Mouse (Mus musculus) urinary bladder, adult 18-20 months (tissue): ENCODE results near the gene Acaca.
"Not testable (repeated sequence)": the region's sequence is repeated elsewhere in the genome, so short reads cannot be mapped to it uniquely, and the experiment has no call there.

Source experiments
- DNase-seq, 2 experiments: peaks; one replicate each; pipeline ENCODE4 v3.0.0; 2022; ENCODE audit warnings: low spot score in 2 of 2, mixed read lengths in 2 of 2

Gene Acaca

DNA sequence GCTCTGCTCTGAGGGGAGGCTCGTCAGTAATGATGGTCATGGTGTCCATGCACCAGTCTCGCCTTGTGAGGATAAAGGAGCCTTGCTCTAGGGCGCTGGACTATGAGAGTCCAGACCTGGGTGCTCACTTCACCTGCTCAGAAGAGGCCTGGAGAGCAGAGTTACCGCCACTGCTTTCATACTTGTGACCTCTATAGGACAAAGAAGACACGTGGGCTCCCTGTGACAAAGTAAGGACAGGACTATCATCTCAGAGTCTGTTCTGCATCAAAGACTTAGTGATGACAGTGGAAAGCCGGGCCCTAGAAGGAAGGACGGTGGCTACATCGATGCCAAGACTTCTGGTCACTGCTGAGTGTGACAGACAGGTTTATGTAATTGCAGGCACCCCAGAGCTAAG lies 261.7 kb downstream of the Acaca start:
- DNase-seq = no peak

DNA sequence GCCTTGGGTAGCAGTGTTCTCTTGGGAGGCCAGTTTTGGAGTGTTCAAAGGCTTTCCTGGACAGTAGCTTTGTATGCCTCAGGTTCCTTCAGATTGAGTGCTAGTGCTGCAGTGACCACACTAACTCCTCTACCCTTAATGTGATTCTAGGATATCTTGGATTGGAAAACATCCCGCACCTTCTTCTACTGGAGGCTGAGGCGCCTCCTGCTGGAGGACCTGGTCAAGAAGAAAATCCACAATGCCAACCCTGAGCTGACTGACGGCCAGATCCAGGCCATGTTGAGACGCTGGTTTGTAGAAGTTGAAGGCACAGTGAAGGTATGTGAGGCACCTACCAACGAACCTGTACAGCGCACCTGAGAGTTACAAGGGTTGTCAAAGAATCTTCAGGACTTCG lies 262.6 kb downstream of the Acaca start:
- DNase-seq = not testable (repeated sequence)

DNA sequence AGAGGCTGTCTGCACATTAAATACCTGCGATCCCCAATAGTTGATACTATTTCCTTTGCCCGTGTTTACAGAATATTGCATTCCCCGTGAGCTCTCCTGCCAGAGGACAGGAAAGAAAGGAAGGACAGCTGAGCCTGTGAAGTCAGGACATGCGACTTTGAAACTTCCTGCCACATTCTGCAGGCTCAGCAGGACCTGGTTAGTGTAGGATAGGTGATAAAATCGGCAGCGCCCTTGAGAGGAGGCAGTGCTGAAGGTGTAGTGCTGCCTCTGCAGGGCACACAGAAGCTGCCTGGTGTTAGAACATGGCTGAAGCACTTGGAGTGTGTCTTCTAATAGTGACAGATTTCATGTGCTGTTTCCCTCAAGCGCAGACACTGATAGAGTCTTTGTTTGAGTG lies 264.1 kb downstream of the Acaca start:
- no peak for DNase-seq

DNA sequence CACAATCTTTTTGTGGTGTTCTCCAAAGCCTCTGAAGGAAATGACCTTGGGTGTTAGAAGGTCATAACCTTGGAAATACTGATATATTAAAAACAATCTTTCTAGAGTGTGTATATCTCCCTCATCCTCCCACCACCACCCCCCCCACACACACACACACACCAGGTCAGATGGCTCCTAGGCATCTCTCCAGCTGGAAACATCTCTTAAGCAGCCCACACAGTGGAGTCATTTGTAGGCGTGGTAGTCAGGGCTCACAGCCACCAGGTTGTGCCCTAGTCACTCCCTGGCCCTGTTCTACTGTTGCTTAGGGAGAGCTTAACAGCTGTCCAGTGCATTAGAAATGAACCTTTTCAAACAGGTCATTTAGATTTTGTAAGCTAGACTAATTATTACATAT lies 265.5 kb downstream of the Acaca start:
- no peak for DNase-seq

DNA sequence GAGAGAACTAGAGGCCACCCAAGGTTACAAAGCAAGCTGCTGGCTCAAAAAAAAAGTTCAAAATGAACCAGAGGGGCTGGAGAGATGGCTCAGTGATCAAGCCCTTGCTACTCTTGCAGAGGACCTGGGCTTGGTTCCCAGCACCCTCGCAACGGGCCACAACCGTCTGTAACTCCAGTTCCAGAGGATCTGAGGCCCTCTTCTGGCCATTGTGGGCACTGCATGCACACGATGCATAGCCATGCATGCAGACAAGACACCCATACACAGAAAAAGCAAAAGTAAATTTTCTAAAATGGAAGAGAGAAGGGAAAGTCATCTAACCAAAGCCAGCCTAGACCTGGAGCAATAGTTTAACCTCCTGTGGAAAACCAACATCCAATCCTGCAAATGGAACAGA lies 277.3 kb downstream of the Acaca start:
- no peak for DNase-seq

DNA sequence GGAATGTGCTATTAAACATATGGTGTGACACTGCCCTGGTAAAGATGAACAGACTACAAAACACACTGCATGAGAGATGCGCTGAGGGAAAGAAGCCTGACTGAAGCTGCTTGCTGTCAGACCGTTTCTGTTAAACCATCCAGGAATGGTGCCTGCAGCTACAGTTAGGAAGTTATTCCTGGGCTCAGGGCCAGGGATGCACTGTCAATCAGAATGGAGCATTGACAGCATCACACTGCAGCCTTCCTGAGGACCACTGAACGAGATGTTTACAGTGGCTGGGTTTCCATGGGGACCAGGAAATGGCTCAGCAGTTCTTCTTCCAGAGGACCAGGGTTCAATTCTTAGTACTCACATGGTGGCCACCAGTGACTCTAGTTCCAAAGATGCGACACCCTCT lies 280.9 kb downstream of the Acaca start:
- no peak for DNase-seq

DNA sequence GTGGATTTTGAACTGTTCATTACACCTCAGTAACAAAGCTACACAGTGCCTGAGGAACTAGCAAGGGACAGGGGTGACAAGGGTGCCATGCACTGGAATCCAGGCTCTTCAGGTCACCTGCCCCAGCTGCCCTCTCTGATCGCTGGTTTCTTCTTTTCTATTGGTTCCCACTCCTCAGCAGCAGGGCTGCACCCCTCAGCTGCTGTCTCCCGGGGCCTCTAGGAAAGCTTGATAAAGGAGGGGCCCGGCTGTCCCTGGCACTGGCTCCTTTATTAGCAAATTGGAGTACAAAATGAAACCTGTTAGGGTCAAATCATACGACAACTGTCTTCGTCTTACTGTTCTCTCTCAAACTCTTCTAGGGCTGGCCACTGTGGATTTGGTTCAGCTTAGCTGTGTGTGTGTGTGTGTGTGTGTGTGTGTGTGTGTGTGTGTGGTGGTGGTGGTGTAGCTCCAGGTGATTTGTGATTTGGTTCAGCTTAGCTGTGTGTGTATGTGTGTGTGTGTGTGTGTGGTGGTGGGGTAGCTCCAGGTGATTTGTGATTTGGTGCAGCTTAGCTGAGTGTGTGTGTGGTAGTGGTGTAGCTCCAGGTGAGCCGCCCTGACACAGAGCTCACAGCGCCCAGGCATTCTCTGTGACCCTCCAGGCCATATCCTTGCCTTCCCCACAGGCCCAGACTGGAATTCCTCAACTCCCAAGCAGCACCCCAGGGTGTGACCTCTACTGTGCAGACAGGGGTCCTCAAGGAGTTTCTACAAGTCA lies 281.6 kb downstream of the Acaca start:
- no peak for DNase-seq

DNA sequence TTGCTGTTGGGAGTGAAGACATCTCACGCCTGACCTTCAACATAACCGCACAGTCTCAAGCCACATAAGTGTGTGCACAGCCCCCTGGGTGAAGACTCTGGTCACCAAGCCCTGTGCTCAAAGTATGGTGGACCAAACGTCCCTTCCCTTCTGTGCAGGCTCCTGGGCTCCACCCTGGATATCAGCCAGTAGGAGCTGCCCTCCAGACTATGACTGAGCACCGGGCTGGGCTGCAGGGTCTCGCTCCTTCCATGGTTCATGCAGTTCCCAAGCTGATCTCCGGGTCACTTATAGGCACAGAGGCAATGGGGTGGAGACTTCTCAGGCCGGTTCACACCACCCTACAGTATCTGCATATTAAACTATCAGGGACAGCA lies 282.2 kb downstream of the Acaca start:
- DNase-seq = no peak

DNA sequence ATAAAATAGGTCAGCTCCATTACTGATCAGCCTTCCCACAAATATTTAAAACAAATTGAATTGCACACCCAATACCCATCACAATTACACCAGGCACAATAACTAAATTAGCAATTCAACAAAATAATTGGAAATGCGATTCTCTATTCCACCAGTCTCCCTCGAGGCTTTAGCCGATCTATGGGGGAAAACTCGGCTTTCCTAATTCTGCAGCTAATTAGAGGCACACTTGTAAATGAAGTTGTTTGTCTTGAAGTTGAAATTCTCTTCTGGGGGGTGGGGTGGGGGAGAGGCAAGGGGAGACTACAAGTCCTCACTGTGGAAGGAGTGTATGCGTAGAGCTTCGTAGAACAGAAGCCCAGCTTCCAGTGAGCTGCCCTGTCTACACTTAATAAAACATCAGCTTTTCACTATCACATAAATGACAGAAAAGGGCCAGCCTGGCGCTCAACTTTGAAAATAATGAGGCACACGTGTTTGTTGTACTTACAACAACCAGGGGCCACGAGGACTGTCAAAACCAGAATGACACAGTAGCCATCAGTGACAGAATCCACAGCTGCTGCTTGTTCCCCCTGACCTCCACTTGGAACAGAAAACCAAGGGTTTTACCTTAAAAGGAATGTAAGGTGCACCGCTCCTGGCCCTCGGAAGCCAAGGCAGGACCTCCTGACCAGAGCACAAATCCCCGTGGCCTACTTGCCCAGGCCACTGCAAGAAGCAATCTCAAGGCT lies 282.9 kb downstream of the Acaca start:
- DNase-seq = no peak

DNA sequence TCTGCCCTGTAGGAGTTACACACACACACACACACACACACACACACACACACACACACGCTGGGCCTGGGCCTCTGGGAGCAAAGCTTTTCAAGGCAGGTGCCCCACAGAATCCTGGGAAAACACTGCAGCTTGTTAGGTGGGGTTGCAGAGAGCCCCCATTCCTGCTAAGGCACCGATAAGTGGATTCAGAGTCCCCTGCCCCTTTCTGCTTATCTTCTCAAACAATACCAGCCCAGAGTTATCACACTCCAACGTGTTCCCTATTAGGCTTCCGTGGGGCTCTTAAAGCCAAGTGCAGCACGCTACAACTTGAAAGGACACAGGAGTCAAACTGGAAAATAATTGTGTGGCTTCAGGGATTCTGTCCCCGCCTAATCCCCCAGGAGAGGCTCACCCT lies 283.6 kb downstream of the Acaca start:
- no peak for DNase-seq

DNA sequence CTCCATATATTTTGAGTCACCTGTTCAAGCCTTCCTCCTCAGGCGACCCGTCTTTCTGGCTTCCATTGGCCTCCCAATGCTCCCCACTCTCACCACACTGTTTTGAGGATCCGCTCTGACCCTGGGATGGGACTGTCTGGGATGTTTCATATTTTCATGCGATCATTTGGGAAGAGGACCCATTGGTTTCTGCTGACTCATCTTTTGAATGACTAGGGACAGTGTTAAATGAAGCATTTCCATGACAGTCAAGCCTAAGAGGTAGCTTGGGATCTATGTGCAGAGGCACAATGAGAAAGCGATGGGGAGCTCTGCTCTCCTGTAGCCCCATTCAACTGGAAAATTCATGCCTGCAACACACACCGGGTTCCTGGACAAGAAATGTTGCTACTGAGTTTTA lies 291.3 kb downstream of the Acaca start:
- DNase-seq = no peak

DNA sequence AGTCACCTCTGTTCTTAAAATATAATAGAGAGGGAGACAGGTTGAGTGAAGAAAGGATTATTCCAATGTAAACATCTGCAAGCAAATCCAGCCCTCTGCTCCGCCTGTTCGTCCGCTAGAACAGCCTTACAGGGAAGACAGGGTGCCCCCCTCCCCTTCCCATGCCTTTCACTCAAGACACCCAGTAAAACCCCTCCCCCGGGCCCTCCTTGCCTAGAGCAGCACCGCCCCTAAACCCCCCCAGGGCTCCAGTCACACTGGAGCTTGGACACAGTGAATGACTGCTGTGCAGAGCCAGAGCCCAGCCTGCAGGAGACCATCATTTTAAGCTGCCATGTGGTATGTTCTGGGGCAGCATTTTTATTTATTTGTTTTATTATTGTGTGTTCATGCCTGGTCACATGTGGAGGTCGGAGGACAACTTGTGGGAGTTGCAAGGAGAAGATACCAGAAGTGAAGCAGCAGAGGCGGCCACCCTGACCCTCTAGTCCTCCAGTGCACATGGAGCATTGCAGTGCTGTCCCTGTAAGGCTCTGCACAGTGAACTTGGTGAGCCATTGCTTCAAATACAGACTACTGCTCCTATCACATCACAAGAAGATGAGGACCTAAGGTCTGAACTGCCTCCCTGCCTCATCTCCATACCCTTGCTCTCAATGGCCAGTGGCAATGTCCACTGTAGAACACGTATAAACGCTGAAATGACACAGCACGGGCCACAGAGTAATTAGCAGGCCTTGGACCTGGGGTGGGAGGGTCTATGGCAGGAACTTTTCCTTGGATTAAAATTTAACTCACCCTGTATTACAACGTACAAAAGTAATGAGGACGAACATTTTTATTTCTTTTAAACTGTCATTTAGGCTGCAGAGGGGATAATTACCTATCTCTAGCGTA lies 296.5 kb downstream of the Acaca start:
- no peak for DNase-seq

DNA sequence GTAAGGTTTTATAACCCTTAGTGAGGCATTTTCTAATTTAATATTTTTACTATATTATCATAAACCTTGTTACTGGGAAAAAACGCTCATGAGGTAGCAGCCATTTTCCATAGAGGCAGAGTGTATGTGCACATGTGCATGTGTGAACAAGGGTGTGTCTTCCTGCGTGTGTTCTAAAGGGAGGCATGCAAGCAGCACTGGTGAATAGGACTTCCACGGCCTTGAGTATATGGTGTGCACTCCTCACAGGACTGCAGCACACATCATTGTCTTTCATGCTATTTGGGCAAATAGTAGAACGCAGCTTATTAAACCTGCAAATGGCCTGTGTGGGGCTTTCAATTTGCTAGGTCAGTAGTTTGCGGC lies 297.1 kb downstream of the Acaca start:
- DNase-seq = no peak

DNA sequence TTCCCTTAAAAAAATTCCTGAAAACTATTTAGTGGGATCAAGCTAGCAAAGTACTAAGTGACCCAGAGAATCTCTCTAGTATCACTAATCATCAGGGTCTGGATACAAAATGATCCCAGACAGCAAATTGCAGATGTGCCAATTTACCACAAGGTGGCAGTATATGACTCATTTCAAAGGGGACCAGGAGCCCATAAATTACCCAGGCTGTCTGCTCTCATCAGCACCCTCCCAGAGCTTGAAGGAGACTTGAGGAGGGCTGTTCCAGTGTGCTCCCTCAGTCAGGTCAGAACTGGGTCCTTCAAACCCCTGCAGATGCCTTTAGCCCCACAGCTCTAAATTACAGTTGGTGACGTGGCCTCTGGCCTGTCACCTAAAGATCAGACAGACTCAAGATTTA lies 300.1 kb downstream of the Acaca start:
- DNase-seq = peak in 1 of 2 experiments; percentile 12

DNA sequence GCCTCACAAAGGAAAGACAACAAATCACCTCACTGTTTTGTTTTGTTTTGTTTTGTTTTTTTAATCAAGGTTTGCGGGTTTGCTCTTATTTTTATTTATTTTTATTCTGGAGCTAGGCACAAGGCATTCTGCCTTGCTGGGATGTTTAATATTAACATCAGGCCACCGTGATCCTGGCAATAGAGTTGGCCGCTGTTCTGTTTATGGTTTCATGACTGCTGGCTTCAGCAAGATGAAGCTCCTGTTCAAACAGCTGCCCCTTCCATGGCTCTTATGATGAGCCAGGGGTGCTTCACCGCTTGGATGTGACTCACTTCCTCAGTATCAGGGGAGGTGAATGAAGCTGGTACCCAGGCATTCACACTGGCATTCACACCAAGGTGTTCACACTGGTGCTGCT lies 300.9 kb downstream of the Acaca start:
- DNase-seq = no peak

DNA sequence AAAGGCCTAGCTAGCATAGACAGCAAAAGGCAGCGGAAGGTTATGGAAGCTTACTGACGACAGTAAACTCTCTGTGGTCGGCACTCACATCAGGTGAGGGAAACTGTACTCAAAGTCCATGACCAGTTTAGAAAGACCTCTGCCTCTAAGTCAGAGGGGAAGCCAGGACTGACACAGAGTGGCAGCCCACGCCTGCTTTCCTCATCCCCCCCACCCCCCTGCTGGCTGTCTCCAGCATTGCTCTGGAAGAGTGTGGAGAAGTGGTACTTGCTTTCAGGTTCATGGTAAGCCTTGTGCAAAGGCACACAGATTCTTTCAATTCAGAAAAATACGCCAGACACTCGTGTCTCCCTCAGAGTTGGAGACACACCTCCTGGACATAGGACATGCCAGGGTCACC lies 305.4 kb downstream of the Acaca start:
- DNase-seq = no peak

DNA sequence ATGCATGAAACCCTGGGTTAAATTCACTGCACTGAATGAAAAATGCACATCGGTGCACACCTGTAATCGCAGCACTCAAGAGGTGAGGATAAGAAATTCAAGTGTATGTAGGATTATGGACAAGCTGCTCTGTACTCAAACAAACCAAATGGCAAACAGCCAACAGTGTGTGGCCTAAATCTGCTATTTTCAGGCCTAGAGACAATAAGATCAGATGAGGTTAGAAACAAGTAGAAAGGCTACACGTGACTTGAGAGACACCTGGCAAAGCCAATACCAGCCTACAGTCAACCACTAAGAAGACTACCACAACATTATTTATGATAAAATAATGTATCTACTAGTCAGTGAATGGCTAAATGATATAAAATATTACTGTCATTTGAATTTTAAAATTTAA lies 310.9 kb downstream of the Acaca start:
- DNase-seq = no peak

DNA sequence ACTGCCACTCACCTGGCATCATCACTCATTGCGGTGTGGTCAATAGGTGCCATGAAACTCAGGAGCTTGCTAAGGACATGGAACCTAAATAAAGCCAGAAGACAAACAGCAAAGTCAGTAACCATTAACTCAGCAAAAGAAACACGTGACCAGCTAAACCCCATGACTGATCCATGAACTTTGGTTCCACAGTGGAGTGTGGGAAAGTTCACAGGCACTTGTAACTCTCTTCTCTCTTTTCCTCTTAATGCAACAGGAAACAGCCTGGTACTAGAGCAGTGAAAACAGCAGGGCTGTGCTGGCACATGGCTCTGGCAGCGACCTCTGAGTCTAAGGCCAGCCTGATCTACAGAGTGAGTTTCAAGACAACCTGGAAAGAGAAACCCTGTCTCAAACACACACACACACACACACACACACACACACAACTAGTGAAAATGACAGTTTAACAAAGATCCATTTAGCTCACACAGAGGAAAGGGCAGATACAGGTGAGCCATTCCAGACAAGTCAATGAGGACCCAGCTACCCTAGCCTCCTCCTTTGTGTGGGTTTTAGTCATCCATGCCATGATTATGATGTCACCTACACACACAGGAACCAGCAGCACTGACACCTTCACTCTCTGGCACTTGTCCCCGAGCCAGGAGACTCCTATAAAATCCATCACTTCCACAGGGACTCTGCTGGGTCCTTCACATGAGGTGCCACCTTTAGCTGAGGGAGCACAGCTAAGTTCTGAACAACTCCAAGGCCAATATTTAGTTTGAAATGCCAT lies 313.3 kb downstream of the Acaca start:
- DNase-seq = no peak
